Mouse (Mus musculus) heart, postnatal 0 days (tissue): ENCODE data around the gene Vcpkmt. TPM values are rescaled to one million over a fixed set of nuclear protein-coding genes. Genes with fewer than 3 reads are reported as not detected.
"Not testable (repeated sequence)": the region's sequence is repeated elsewhere in the genome, so short reads cannot be mapped to it uniquely, and the experiment has no call there.

ENCODE experiments used
- ATAC-seq: fragments of 200-750 bp; cut with Nextera tagmentation; 2 replicates; pipeline ENCODE4 v1.8.0; 2017; ENCODE audit warnings: low read depth, moderate number of reproducible peaks, moderate library complexity; ENCODE audit not compliant: insufficient read depth
- DNase-seq: peaks from one replicate; pipeline ENCODE4 v3.0.0-alpha.2; 2016; ENCODE audit warnings: low spot score
- H3K27ac ChIP-seq: fragments of 300-500 bp; sonication (generic); 2 replicates; pipeline ENCODE4 v1.5.1; 2014; ENCODE audit warnings: low read depth, mild to moderate bottlenecking
- H3K27me3 ChIP-seq: fragments of 300-500 bp; sonication (generic); 2 replicates; pipeline ENCODE4 v1.6.1; 2014; ENCODE audit warnings: low read length, mixed read lengths; ENCODE audit not compliant: control insufficient read depth, insufficient read depth
- H3K36me3 ChIP-seq: fragments of 300-500 bp; sonication (generic); replicated peaks from 2 replicates; pipeline ENCODE4 v1.6.1; 2014; ENCODE audit warnings: low read length, mixed read lengths; ENCODE audit not compliant: control insufficient read depth, insufficient read depth
- H3K4me1 ChIP-seq: fragments of 300-500 bp; sonication (generic); 2 replicates; pipeline ENCODE4 v1.6.1; 2014; ENCODE audit warnings: antibody characterized with exemption; ENCODE audit not compliant: control insufficient read depth, insufficient read depth
- H3K4me2 ChIP-seq: fragments of 300-500 bp; sonication (generic); 2 replicates; pipeline ENCODE4 v1.6.1; 2014; ENCODE audit warnings: low read depth, mild to moderate bottlenecking, low read length, moderate library complexity
- H3K4me3 ChIP-seq: fragments of 300-500 bp; sonication (generic); 2 replicates; pipeline ENCODE4 v1.5.1; 2014; ENCODE audit warnings: low read depth, low read length
- H3K9ac ChIP-seq: fragments of 300-500 bp; sonication (generic); replicated peaks from 2 replicates; pipeline ENCODE4 v1.6.1; 2014; ENCODE audit warnings: low read depth, low read length, mixed read lengths
- H3K9me3 ChIP-seq: fragments of 300-500 bp; sonication (generic); replicated peaks from 2 replicates; pipeline ENCODE4 v1.6.1; 2016; ENCODE audit warnings: low read length; ENCODE audit not compliant: control insufficient read depth
- CTCF ChIP-seq: IDR thresholded peaks from 2 replicates; pipeline ENCODE4 v1.5.1; 2016; ENCODE audit warnings: antibody characterized with exemption, control low read depth, low read depth
- EP300 ChIP-seq: IDR thresholded peaks from 2 replicates; pipeline ENCODE4 v1.6.1; 2016; ENCODE audit warnings: antibody characterized with exemption, low read depth
- WGBS: fragments of 180-500 bp; shearing (Covaris S2); extraction: QIAGEN DNeasy Blood & Tissue Kit; methylation state at CpG from one replicate; pipeline ENCODE4 v1.1.7; 2014; 5-methylcytosine and 5-hydroxymethylcytosine counted together
- polyA plus RNA-seq: library from polyadenylated mRNA; unstranded; fragments of >200 nt; fragmentation: Nextera tagmentation; extraction: Ambion mirVana; gene quantifications from 2 replicates; pipeline ENCODE4 v1.2.1, GENCODE M21; 2015
- total RNA-seq: library from RNA; depleted of rRNA; stranded (reverse); fragments of >200 nt; gene quantifications from 2 replicates; pipeline ENCODE4 v1.2.3, GENCODE M21; 2014; ENCODE audit warnings: low replicate concordance

The Vcpkmt gene
- total and polyA plus RNA-seq, 2 experiments from 2014 or later, result 9.2 to 10.6 TPM

DNA sequence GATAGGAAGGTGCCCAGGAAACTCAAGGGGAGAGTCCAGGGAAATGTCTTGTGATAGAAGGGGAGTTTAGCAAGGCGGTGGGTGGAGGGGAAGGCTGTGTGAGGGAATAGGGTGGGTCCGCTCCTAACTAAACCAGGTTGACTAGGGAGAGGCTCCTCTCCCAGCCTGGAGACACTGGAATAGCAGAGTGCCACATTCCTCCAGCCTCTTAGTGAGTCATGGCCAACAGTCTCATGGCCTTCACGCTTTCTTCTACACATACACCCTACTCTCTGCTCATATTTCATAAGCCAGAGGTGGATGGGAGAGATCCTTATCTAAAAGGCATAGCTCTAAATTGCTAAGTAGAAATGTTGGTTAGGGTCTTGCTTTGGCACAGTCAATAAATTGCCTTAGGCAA, 12.9 kb downstream of the Vcpkmt start:
- Histone ChIP-seq H3K4me3 (no peak overlapping the region), H3K9ac (no peak overlapping the region), H3K27me3 (no peaks in the 10 kb centered on the region), H3K4me2 (no peak overlapping the region), H3K4me1 (peaks cover 10% of the 10 kb centered on the region; the same call in 1 of the 2 replicates), H3K36me3 (no peaks in the 10 kb centered on the region), H3K9me3 (no peaks in the 10 kb centered on the region), H3K27ac (no peak overlapping the region)
- WGBS, result 85% methylated on average over 3 of the region's 3 CpGs
- no peak for ATAC-seq
- no peak for TF ChIP-seq EP300
- TF ChIP-seq CTCF, result no peak
- DNase-seq, result no peak

DNA sequence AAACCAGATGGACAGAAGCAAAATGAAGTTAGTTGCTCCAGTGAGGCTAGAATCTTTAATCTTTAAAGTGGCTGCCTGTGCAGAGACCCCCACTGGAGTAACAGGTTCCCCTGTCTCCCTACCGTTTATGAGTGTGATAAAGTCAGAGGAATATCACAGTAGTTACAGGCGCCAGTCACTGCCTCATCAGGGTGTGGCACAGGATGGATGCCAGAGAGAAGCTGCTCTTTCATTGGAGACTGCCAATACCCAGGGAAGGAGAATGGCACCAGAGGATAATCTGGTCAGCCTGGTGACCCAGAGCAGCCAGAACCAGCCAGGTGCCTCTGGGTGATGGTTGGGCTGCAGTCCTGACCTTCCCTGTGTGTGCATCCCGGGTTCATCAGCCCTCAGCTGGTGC, 14.6 kb downstream of the Vcpkmt start:
- TF ChIP-seq EP300 (no peak), CTCF (no peak)
- Histone ChIP-seq H3K4me2 (no peak overlapping the region), H3K36me3 (no peaks in the 10 kb centered on the region), H3K4me3 (no peak overlapping the region), H3K9me3 (no peaks in the 10 kb centered on the region), H3K9ac (no peak overlapping the region), H3K4me1 (peaks cover 10% of the 10 kb centered on the region; the same call in 1 of the 2 replicates), H3K27ac (no peak overlapping the region), H3K27me3 (no peaks in the 10 kb centered on the region)
- no peak for DNase-seq
- 53% methylated on average over 3 of the region's 3 CpGs for WGBS
- ATAC-seq, result no peak

DNA sequence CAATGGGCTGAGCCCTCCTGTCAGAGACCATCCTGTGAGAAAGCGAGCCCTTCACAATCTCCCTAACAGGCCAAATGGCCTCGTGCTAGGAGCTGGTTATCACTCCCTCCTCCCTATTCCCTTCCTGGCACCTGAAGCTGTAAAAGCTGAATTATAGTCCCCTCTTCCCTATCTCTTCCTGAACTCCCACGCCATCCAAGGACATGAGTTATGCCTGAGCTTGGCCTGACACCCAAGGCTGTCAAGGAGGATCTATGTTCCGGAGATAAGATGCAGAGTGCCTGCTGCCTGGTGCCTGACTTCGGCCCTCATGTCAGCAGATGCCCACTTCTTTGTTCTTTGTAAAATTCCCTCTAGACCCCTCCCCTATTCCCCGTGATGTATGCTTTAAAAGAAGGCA, 21.8 kb downstream of the Vcpkmt start:
- H3K9me3 ChIP-seq, H3K4me2 ChIP-seq, DNase-seq, H3K9ac ChIP-seq, H3K27ac ChIP-seq, H3K36me3 ChIP-seq, H3K4me3 ChIP-seq, H3K27me3 ChIP-seq, H3K4me1 ChIP-seq, ATAC-seq: not testable (repeated sequence)
- 74% methylated on average over 6 of the region's 6 CpGs for WGBS

DNA sequence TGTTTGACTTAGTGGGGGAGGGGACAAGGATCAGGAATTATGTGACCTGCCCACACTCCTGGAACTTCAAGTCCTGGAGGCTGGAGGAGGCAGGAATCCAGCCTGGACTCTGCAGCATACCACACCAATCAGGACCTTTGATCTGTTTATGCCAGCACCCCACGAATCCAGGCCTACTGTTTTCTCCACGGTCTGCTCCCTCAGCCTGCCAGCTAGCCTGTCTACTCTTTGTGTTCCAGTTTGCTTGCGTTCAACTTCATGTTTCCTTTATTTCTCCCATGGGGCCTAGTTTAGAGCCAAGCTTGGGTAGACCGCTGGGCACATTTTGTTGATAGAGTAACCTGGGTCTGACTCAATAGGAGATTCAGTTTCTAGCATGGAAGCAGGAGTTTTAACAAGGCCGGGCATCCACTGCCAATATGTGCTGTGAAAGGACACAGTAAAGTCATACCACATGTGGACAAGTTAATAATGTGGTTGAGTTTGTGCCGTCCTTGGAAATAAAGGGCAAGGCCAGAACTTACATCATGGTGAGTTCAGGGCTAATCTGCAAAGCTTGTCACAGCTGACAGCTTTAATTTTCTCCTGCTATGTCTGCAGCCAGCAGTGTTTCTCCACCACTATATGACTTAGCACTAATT, 26.5 kb downstream of the Vcpkmt start:
- Histone ChIP-seq H3K27ac (no peak overlapping the region), H3K4me2 (no peak overlapping the region), H3K9ac (no peak overlapping the region), H3K4me1 (no peaks in the 10 kb centered on the region), H3K36me3 (no peaks in the 10 kb centered on the region), H3K27me3 (no peaks in the 10 kb centered on the region), H3K4me3 (no peak overlapping the region), H3K9me3 (no peaks in the 10 kb centered on the region; the same call in 1 of the 2 replicates)
- WGBS, result 58% methylated on average over 6 of the region's 6 CpGs
- no peak for TF ChIP-seq CTCF
- no peak for TF ChIP-seq EP300
- DNase-seq, result no peak
- ATAC-seq, result no peak

DNA sequence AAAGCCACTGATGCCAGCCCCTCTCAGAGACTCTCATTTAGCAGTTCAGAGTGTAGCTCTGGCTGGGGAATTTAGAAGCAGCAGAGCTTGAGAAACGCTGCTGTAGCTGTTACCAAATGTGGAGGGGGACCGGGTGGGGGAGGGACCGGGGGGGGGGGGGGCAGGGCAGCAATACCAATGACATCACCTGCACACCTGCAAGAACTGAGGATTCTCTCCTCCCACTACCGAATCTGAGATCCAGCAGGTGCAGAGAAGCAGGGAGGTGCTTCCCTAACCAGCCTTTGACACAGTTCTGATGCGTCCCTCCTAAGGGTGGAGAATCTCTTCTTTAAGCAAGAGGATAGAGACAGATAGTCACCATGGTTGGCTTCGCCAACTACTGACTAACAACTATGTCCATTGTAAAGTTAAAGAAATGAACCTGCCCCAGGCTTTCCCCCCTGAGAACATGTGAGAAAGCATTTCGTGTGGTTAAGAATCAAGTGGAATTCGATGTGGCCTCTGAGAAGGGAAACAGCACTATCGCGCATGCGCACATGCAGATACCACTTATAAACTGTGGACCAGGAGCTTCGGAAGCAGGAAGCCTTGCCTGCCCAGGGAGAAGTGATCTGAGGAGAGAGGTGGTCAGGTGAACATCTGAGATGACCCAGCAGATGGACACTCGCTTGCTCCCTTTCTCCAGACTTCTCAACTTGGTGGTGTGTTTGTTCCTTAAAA, 37.2 kb downstream of the Vcpkmt start:
- no peak overlapping the region for H3K4me3 ChIP-seq
- 75% methylated on average over 13 of the region's 13 CpGs for WGBS
- no peaks in the 10 kb centered on the region for H3K4me1 ChIP-seq

More for the DNA sequence above, 37.2 kb downstream of the Vcpkmt start:
- no peaks in the 10 kb centered on the region for H3K36me3 ChIP-seq
- no peak overlapping the region for H3K9ac ChIP-seq
- TF ChIP-seq CTCF, result no peak
- no peak for TF ChIP-seq EP300
- no peak overlapping the region for H3K4me2 ChIP-seq
- no peaks in the 10 kb centered on the region for H3K27me3 ChIP-seq
- DNase-seq, result no peak
- no peak for ATAC-seq
- H3K9me3 ChIP-seq, result no peaks in the 10 kb centered on the region
- H3K27ac ChIP-seq, result no peak overlapping the region
